Mouse (Mus musculus) forebrain, embryonic 11.5 days (tissue): ENCODE measurements around the gene Plekho2. TPM values are rescaled to one million over a fixed set of nuclear protein-coding genes. Genes with fewer than 3 reads are reported as not detected.

Experiments
- ATAC-seq: fragments of 200-750 bp; cut with Nextera tagmentation; replicated peaks from 2 replicates; pipeline ENCODE4 v1.8.0; 2017; ENCODE audit warnings: moderate TSS enrichment; ENCODE audit not compliant: low FRiP score
- DNase-seq: peaks from one replicate; pipeline ENCODE4 v3.0.0-alpha.2; 2017; ENCODE audit warnings: low spot score
- H3K27ac ChIP-seq: fragments of 300-500 bp; sonication (generic); 2 replicates; pipeline ENCODE4 v1.5.1; 2014; ENCODE audit warnings: low read depth, low read length
- H3K27me3 ChIP-seq: fragments of 300-500 bp; sonication (generic); 2 replicates; pipeline ENCODE4 v1.6.1; 2014; ENCODE audit warnings: mild to moderate bottlenecking, low read length, mixed read lengths; ENCODE audit not compliant: control insufficient read depth, insufficient read depth
- H3K36me3 ChIP-seq: fragments of 300-500 bp; sonication (generic); 2 replicates; pipeline ENCODE4 v1.6.1; 2014; ENCODE audit warnings: mild to moderate bottlenecking, low read length, moderate library complexity, mixed read lengths; ENCODE audit not compliant: control insufficient read depth, insufficient read depth
- H3K4me1 ChIP-seq: fragments of 300-500 bp; sonication (generic); replicated peaks from 2 replicates; pipeline ENCODE4 v1.6.1; 2014; ENCODE audit warnings: low read length, mixed read lengths; ENCODE audit not compliant: control insufficient read depth, insufficient read depth
- H3K4me2 ChIP-seq: fragments of 300-500 bp; sonication (generic); 2 replicates; pipeline ENCODE4 v1.6.1; 2014; ENCODE audit warnings: low read depth, mild to moderate bottlenecking, low read length, moderate library complexity, mixed read lengths; ENCODE audit not compliant: severe bottlenecking
- H3K4me3 ChIP-seq: fragments of 300-500 bp; sonication (generic); 2 replicates; pipeline ENCODE4 v1.5.1; 2014; ENCODE audit warnings: low read depth, low read length
- H3K9ac ChIP-seq: fragments of 300-500 bp; sonication (generic); 2 replicates; pipeline ENCODE4 v1.6.1; 2014; ENCODE audit warnings: low read length
- H3K9me3 ChIP-seq: fragments of 300-500 bp; sonication (generic); 2 replicates; pipeline ENCODE4 v1.6.1; 2016; ENCODE audit warnings: low read length, mixed read lengths; ENCODE audit not compliant: control insufficient read depth
- WGBS: fragments of 180-500 bp; shearing (Covaris S2); extraction: QIAGEN DNeasy Blood & Tissue Kit; methylation state at CpG from one replicate; pipeline ENCODE4 v1.1.7; 2014; 5-methylcytosine and 5-hydroxymethylcytosine counted together
- polyA plus RNA-seq: library from polyadenylated mRNA; unstranded; fragments of >200 nt; fragmentation: Nextera tagmentation; extraction: Ambion mirVana; gene quantifications from 2 replicates; pipeline ENCODE4 v1.2.1, GENCODE M21; 2014

Gene Plekho2
- polyA plus RNA-seq, 1 experiment from 2014 or later: 8.8 TPM

DNA sequence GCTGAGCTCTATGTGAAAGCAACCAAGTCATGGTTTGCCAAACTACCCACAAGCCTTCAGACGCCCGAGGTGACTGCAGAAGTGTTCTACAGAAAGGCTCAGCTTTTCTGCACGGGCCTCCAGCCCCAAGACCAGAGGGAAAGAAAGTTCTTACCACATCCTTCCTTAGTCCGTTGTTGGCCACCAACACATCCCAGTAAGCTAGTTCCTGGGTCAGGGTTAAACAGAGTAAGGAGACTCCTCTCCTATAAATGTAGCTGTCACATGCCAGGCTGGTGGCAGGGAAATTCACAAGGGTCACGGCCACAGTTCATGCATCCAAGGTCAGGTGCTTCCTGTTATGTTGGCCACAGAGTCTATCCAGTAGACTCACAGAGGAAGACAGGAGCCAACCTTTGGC lies 27.7 kb downstream of the Plekho2 start:
- Histone ChIP-seq H3K9ac (no peak overlapping the region), H3K27me3 (no peaks in the 10 kb centered on the region), H3K27ac (no peak overlapping the region), H3K4me2 (no peak overlapping the region), H3K9me3 (no peaks in the 10 kb centered on the region), H3K4me1 (peaks cover 7% of the 10 kb centered on the region; the same call in 1 of the 2 replicates), H3K4me3 (no peak overlapping the region), H3K36me3 (no peaks in the 10 kb centered on the region; the same call in 1 of the 2 replicates)
- WGBS: 90% methylated on average over 5 of the region's 5 CpGs
- DNase-seq (no peak), ATAC-seq (no peak)

DNA sequence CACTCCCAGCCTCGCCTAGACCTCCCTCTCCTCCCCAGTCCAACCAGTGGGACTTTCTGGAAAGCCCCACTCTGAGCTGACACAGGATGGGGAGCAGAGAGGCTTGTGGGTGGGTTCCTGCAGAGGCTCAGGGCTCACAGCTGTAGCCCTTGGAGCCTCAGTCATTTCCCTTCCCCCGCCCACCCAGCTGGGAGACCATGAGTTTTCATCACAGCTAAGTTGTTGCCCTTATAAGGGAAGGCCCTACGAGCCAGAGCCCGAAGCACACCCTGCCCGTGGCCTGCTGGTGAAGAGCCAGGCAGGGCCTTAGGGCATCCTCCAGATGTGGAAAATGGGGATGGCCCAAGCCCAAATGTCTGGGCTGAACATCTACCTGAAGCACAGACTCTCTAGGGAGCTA lies 28.8 kb downstream of the Plekho2 start:
- H3K9ac ChIP-seq: no peak overlapping the region; the same call in 1 of the 2 replicates
- H3K36me3 ChIP-seq: no peaks in the 10 kb centered on the region; the same call in 1 of the 2 replicates
- H3K4me2 ChIP-seq: no peak overlapping the region
- H3K27ac ChIP-seq: no peak overlapping the region
- H3K4me3 ChIP-seq: no peak overlapping the region
- peaks cover 7% of the 10 kb centered on the region; the same call in 1 of the 2 replicates for H3K4me1 ChIP-seq
- DNase-seq (peak; percentile 65), ATAC-seq (no peak)
- WGBS: 35% methylated on average over 5 of the region's 5 CpGs
- H3K9me3 ChIP-seq: no peaks in the 10 kb centered on the region
- H3K27me3 ChIP-seq: no peaks in the 10 kb centered on the region

DNA sequence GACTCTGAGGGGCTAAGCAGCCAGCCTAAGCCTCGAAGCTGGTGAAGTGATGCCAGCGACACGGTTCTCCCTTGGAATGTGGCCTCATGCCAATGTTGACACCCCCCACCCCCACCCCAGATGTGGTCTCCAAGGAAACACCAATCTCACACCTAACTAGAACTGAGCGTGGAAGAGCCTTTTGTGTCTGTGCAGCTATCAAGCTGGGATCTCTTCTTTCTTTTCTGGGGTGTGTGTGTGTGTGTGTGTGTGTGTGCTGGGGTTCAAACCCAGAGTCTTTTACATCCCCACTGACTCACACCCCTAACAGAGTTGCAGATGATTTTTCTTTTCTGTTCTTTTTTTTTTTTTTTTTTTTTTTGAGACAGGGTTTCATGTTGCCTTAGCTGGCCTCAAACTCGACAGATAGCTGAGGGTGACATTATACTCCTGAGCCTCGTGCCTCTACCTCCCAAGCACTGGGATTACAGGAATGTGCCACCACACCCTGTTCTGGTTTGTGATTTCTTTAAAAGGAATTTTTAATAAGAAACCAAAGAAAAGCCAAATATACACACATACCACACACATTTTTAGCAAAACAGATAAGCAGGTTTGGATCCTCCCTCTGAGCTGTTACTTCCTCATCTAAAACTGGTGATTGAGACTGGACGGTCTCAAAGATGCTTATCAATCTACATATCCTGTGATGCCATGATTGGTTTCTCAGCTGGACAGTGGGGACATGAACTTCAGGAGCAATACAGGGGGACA lies 29.6 kb downstream of the Plekho2 start:
- peaks cover 7% of the 10 kb centered on the region; the same call in 1 of the 2 replicates for H3K4me1 ChIP-seq
- H3K27me3 ChIP-seq: no peaks in the 10 kb centered on the region
- H3K9me3 ChIP-seq: no peaks in the 10 kb centered on the region
- no peak overlapping the region for H3K4me2 ChIP-seq
- no peaks in the 10 kb centered on the region for H3K36me3 ChIP-seq
- ATAC-seq (no peak), DNase-seq (no peak)
- no peak overlapping the region for H3K4me3 ChIP-seq
- H3K9ac ChIP-seq: no peak overlapping the region; the same call in 1 of the 2 replicates
- H3K27ac ChIP-seq: no peak overlapping the region
- WGBS: 37% methylated on average over 7 of the region's 7 CpGs

DNA sequence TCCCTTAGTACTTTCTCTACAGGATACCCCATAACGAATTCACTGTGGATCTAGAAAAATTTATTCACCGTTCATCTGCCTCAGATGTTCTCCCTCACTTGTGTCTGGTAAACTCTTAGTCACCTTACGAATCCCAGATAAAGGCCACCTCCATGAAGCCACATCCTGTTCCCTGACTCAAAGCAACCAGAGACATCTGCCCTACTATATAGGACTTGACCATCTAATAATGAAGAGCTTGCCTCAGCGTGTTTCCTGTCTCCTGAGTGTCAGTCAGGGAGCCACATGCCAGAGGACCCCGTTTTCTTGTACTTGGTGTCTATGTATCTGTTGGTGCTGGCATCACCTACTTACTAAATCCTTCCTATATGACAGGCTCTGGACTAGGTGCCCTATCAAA lies 30.2 kb downstream of the Plekho2 start:
- peaks cover 3% of the 10 kb centered on the region; the same call in 1 of the 2 replicates for H3K4me1 ChIP-seq
- DNase-seq (no peak), ATAC-seq (no peak)
- no peaks in the 10 kb centered on the region for H3K9me3 ChIP-seq
- H3K27ac ChIP-seq: no peak overlapping the region
- no peak overlapping the region for H3K4me3 ChIP-seq
- no peaks in the 10 kb centered on the region for H3K27me3 ChIP-seq
- no peak overlapping the region for H3K4me2 ChIP-seq
- H3K9ac ChIP-seq: no peak overlapping the region
- 87% methylated on average over 5 of the region's 5 CpGs for WGBS
- H3K36me3 ChIP-seq: no peaks in the 10 kb centered on the region

DNA sequence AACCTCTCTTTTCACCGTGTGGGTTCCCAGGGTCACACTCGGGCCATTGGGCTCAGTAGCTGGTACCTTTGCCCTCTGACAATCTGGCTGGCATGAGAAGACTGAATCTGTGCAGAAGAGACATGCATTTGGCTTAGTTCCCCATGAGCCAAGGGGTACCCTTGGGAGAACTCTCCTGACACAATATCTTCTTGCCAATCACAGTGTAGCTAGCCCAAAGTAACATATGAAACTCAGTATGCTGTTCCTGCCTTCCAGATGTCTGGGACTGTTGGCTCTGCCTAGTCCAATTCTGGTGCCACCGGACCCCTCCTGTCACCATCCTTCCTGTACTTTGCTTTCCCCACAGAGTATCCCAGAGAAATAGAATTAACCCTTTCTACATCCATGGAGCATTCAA lies 30.7 kb downstream of the Plekho2 start:
- no peak overlapping the region for H3K4me2 ChIP-seq
- ATAC-seq (no peak), DNase-seq (no peak)
- peaks cover 3% of the 10 kb centered on the region; the same call in 1 of the 2 replicates for H3K4me1 ChIP-seq
- no peak overlapping the region for H3K27ac ChIP-seq
- 85% methylated on average over 3 of the region's 3 CpGs for WGBS
- no peaks in the 10 kb centered on the region for H3K36me3 ChIP-seq
- H3K4me3 ChIP-seq: no peak overlapping the region
- no peak overlapping the region for H3K9ac ChIP-seq
- no peaks in the 10 kb centered on the region for H3K27me3 ChIP-seq
- H3K9me3 ChIP-seq: no peaks in the 10 kb centered on the region

DNA sequence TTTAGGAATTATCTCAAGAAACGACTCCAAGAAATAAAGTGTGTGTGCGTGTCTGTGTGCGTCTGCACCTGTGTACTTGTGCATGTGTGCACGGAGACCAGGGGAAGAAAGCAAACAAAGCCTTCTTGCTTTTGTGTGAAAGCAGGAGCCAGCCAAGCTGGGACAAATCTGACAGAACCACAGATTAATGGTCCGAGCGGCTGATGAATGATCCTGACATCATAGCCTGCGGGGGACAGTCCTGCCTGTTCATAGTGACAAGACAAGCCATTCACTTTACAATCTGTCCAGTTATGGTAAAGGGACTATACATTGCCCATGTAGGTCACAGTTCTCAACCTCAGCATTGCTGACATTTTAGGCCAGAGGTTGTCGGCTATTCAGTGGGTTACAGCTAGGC lies 31.5 kb downstream of the Plekho2 start:
- no peaks in the 10 kb centered on the region for H3K9me3 ChIP-seq
- no peak overlapping the region for H3K4me2 ChIP-seq
- ATAC-seq: no peak
- H3K4me1 ChIP-seq: peaks cover 3% of the 10 kb centered on the region; the same call in 1 of the 2 replicates
- no peak for DNase-seq
- 81% methylated on average over 8 of the region's 8 CpGs for WGBS
- H3K9ac ChIP-seq: no peak overlapping the region
- H3K27me3 ChIP-seq: no peaks in the 10 kb centered on the region
- H3K4me3 ChIP-seq: no peak overlapping the region
- H3K27ac ChIP-seq: no peak overlapping the region
- H3K36me3 ChIP-seq: no peaks in the 10 kb centered on the region

DNA sequence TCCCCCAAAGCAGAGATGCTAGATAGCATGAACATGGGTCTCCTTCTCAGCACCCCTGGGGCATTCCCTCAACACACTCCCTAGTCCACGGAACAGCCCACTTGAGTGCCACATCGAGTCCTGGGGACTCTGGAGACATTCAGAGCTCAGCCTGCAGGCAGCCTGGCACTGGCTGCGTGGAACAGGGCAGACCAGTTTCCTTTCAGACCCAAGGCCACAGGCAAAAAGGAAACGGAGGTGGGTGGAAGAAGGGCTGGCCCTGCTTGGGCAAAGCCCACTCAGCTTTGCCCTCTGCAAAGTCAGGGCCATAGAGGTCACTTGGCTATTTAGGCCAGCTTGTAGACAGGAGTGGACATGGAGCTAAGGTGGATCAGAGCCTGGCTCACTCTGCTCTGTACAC lies 32.0 kb downstream of the Plekho2 start:
- ATAC-seq (no peak), DNase-seq (no peak)
- H3K9me3 ChIP-seq: no peaks in the 10 kb centered on the region
- H3K27me3 ChIP-seq: no peaks in the 10 kb centered on the region
- no peak overlapping the region for H3K9ac ChIP-seq
- H3K27ac ChIP-seq: no peak overlapping the region
- H3K4me2 ChIP-seq: no peak overlapping the region
- 83% methylated on average over 4 of the region's 4 CpGs for WGBS
- no peak overlapping the region for H3K4me3 ChIP-seq
- H3K36me3 ChIP-seq: no peaks in the 10 kb centered on the region
- peaks cover 3% of the 10 kb centered on the region; the same call in 1 of the 2 replicates for H3K4me1 ChIP-seq

DNA sequence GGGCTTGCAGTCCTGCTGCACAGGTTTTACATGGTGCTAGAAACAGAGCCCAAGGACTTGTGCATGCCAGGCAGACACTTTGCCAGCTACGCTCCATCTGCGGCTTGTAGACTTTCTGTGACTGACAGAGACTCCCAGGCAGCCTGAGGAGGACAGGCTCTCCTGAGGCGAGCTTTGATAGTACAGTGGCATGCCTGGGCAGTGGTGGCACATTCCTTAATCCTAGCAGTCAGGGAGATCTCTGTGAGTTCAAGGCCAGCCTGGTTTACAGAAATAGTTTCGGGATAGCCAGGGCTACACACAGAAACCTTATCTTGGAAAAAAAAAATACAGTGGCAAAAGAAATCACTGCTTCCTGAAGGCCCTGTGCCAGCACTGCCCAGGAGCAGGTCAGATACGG lies 32.7 kb downstream of the Plekho2 start:
- Histone ChIP-seq H3K4me3 (no peak overlapping the region), H3K9ac (no peak overlapping the region), H3K27ac (no peak overlapping the region), H3K4me1 (peaks cover 3% of the 10 kb centered on the region; the same call in 1 of the 2 replicates), H3K36me3 (no peaks in the 10 kb centered on the region), H3K4me2 (no peak overlapping the region), H3K9me3 (no peaks in the 10 kb centered on the region), H3K27me3 (no peaks in the 10 kb centered on the region)
- no peak for ATAC-seq
- no peak for DNase-seq
- 84% methylated on average over 5 of the region's 5 CpGs for WGBS

DNA sequence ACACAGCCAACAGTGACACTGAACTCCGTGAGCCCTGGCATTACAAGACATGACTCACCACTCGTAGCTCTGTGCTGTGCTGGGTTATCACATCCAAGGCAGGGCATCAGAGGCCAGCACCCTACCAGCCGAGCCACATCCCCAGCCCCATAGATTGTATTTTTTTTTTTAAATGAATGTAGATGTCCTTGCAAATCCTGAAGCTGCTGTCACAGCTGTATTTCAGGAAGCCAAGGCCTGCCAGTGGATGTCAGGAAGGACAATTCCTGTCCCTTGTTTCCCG lies 33.5 kb downstream of the Plekho2 start:
- no peak for ATAC-seq
- no peaks in the 10 kb centered on the region for H3K27me3 ChIP-seq
- peaks cover 3% of the 10 kb centered on the region; the same call in 1 of the 2 replicates for H3K4me1 ChIP-seq

More for the DNA sequence above, 33.5 kb downstream of the Plekho2 start:
- no peak overlapping the region for H3K4me3 ChIP-seq
- DNase-seq: no peak
- no peak overlapping the region for H3K4me2 ChIP-seq
- H3K9ac ChIP-seq: no peak overlapping the region
- H3K9me3 ChIP-seq: no peaks in the 10 kb centered on the region
- no peak overlapping the region for H3K27ac ChIP-seq
- 75% methylated on average over 4 of the region's 4 CpGs for WGBS
- no peaks in the 10 kb centered on the region for H3K36me3 ChIP-seq
